Mouse (Mus musculus) embryonic facial prominence, embryonic 14.5 days (tissue): ENCODE measurements around the gene Prl3c1. TPM values are rescaled to one million over a fixed set of nuclear protein-coding genes. Genes with fewer than 3 reads are reported as not detected.
"Not testable (repeated sequence)": the region's sequence is repeated elsewhere in the genome, so short reads cannot be mapped to it uniquely, and the experiment has no call there.

ENCODE experiments used
- ATAC-seq: fragments of 200-750 bp; cut with Nextera tagmentation; 2 replicates; pipeline ENCODE4 v1.8.0; 2017; ENCODE audit warnings: low read depth, moderate number of reproducible peaks, moderate TSS enrichment
- DNase-seq: peaks from one replicate; pipeline ENCODE4 v3.0.0-alpha.2; 2015; ENCODE audit warnings: low spot score
- H3K27ac ChIP-seq: fragments of 300-500 bp; sonication (generic); replicated peaks from 2 replicates; pipeline ENCODE4 v1.5.1; 2014; ENCODE audit warnings: low read depth, mild to moderate bottlenecking, low read length, moderate library complexity
- H3K27me3 ChIP-seq: fragments of 300-500 bp; sonication (generic); replicated peaks from 2 replicates; pipeline ENCODE4 v1.6.1; 2014; ENCODE audit warnings: low read length; ENCODE audit not compliant: control insufficient read depth, insufficient read depth
- H3K36me3 ChIP-seq: fragments of 300-500 bp; sonication (generic); 2 replicates; pipeline ENCODE4 v1.6.1; 2014; ENCODE audit warnings: low read length, mixed read lengths; ENCODE audit not compliant: control insufficient read depth, insufficient read depth
- H3K4me1 ChIP-seq: fragments of 300-500 bp; sonication (generic); 2 replicates; pipeline ENCODE4 v1.6.1; 2014; ENCODE audit warnings: antibody characterized with exemption, low read length; ENCODE audit not compliant: control insufficient read depth, insufficient read depth
- H3K4me2 ChIP-seq: fragments of 300-500 bp; sonication (generic); 2 replicates; pipeline ENCODE4 v1.6.1; 2014; ENCODE audit warnings: low read depth, mild to moderate bottlenecking, low read length, moderate library complexity, mixed read lengths
- H3K4me3 ChIP-seq: fragments of 300-500 bp; sonication (generic); 2 replicates; pipeline ENCODE4 v1.5.1; 2014; ENCODE audit warnings: low read depth, mild to moderate bottlenecking, low read length
- H3K9ac ChIP-seq: fragments of 300-500 bp; sonication (generic); 2 replicates; pipeline ENCODE4 v1.6.1; 2014; ENCODE audit warnings: low read depth, mild to moderate bottlenecking, low read length, moderate library complexity, mixed read lengths
- H3K9me3 ChIP-seq: fragments of 300-500 bp; sonication (generic); 2 replicates; pipeline ENCODE4 v1.6.1; 2016; ENCODE audit warnings: low read length; ENCODE audit not compliant: control insufficient read depth
- WGBS: fragments of 180-500 bp; shearing (Covaris S2); extraction: QIAGEN DNeasy Blood & Tissue Kit; methylation state at CpG from one replicate; pipeline ENCODE4 v1.1.7; 2014; 5-methylcytosine and 5-hydroxymethylcytosine counted together
- polyA plus RNA-seq: library from polyadenylated mRNA; unstranded; fragments of >200 nt; fragmentation: Nextera tagmentation; extraction: Ambion mirVana; gene quantifications from 2 replicates; pipeline ENCODE4 v1.2.1, GENCODE M21; 2014

The Prl3c1 gene
- not detected in 2 replicates for polyA plus RNA-seq

DNA sequence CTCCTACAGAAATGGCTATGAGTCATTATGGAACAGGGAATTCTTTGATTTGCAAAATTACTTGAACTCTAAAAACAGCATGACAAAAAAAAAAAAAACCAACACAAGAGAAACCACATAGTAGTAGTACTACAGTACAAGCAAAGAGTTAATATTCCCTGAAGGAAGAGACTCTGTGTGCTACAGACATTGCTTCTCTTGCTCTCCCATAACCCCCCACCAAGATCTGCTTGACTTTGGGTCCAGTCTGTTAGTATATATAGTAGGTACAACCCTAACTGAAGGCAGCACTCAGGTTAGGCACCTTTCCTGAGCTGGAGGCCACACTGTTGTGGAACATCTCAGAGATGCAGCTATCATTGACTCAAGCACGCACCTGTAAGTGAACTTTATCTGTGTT, at the start of gene Prl3c1:
Prl3c1 (plus strand) TSS at position 301 of the 400 bp plus-strand sequence.
- Histone ChIP-seq H3K4me2 (no peak within 1 kb of the TSS), H3K4me1 (no peaks in the 10 kb centered on the region), H3K27me3 (no peaks in the 10 kb centered on the region), H3K4me3 (no peak within 1 kb of the TSS), H3K9me3 (no peaks in the 10 kb centered on the region), H3K9ac (no peak within 1 kb of the TSS), H3K36me3 (no peaks in the 10 kb centered on the region), H3K27ac (no peak within 1 kb of the TSS)
- 83% methylated on average over 1 of the region's 1 CpGs for WGBS
- no peak for ATAC-seq
- no peak for DNase-seq

DNA sequence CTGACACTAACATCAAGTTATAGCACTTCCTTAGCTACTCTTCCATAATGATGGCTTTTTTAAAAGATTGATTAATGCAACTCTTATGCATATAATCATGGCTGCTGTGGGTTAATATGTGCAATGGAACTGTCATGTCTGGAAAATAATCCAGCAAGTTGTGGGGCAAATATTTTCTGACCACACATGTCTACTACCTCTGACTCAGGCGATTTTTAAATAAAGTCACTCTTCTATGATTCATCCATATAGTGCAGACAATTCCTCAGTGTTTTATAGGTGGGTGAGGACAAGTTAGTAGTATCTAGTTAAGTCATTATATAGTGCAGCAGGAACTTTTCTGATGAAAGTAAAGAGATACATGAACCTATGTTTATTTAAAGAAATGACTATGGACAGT, 48.2 kb upstream of the Prl3c1 start:
- 55% methylated on average over 1 of the region's 1 CpGs for WGBS
- no peaks in the 10 kb centered on the region for H3K27me3 ChIP-seq
- H3K9me3 ChIP-seq = no peaks in the 10 kb centered on the region

DNA sequence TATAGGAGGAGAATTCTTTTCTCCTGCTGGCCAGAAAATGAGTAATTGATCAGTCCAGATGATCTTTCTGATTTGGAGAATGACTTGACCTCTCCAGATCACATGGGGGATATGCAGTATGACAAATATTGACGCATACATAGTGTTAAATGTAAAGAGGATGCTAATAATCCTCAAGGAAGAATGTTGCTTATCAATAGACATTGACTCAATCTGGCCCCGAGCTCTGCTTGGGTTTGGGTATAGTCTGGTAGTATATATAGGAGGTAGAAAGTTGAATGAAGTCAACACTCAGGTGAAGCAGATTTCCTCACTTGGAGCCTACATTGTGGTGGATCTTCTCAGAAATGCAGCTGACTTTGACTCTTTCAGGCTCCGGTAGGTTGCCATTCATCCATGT, 40.0 kb upstream of the Prl3c1 start, which contains the start of gene Prl3d3:
Prl3d3 (plus strand) TSS at position 301 of the 400 bp plus-strand sequence.
- not testable (repeated sequence) for ATAC-seq, H3K9ac ChIP-seq
- WGBS = 82% methylated on average over 2 of the region's 3 CpGs

More for the DNA sequence above, 48.2 kb upstream of the Prl3c1 start:
- no peak overlapping the region for H3K9ac ChIP-seq
- ATAC-seq = no peak
- no peak overlapping the region for H3K27ac ChIP-seq
- no peak overlapping the region for H3K4me3 ChIP-seq
- H3K36me3 ChIP-seq = no peaks in the 10 kb centered on the region
- DNase-seq = no peak
- H3K4me2 ChIP-seq = no peak overlapping the region
- H3K4me1 ChIP-seq = no peaks in the 10 kb centered on the region

GRCm38 (mm10) chr13:27241547-27241946, 45.1 kb downstream of the Prl3c1 start, which contains the start of gene Prl3b1:
TSS of gene Prl3b1 (plus strand) at chr13:27241847.
- no peaks in the 10 kb centered on the region for H3K27me3 ChIP-seq
- H3K9me3 ChIP-seq = no peaks in the 10 kb centered on the region
- no peak for ATAC-seq
- WGBS = 94% methylated on average over 1 of the region's 1 CpGs
- no peak within 1 kb of the TSS for H3K4me3 ChIP-seq
- H3K9ac ChIP-seq = no peak within 1 kb of the TSS
- H3K4me2 ChIP-seq = no peak within 1 kb of the TSS
- no peaks in the 10 kb centered on the region for H3K4me1 ChIP-seq
- no peak for DNase-seq
- H3K27ac ChIP-seq = no peak within 1 kb of the TSS
- H3K36me3 ChIP-seq = no peaks in the 10 kb centered on the region

More for the DNA sequence above, 40.0 kb upstream of the Prl3c1 start, which contains the start of gene Prl3d3:
- not testable (repeated sequence) for DNase-seq, H3K4me3 ChIP-seq, H3K27me3 ChIP-seq, H3K4me1 ChIP-seq, H3K36me3 ChIP-seq, H3K27ac ChIP-seq, H3K9me3 ChIP-seq, H3K4me2 ChIP-seq

Other genes starting within 250 kb of the Prl3c1 start
- 0.39 TPM in 1 of 2 replicates, not detected in the other for gene Prl, start 139.1 kb upstream of the Prl3c1 start, polyA plus RNA-seq
- not detected in 2 replicates for gene Prl3d1, start 102.5 kb upstream of the Prl3c1 start, polyA plus RNA-seq
- not detected in 2 replicates for gene Prl3d2, start 75.0 kb upstream of the Prl3c1 start, polyA plus RNA-seq
- not detected in 2 replicates for gene Prl3d3, start 39.9 kb upstream of the Prl3c1 start, polyA plus RNA-seq
- not detected in 2 replicates for gene Prl3b1, start 45.2 kb downstream of the Prl3c1 start, polyA plus RNA-seq
- gene Prl3a1, start 62.8 kb downstream of the Prl3c1 start, polyA plus RNA-seq = not detected in 2 replicates
- gene Prl6a1, start 116.0 kb downstream of the Prl3c1 start, polyA plus RNA-seq = not detected in 2 replicates
- not detected in 2 replicates for gene Prl8a2, start 149.0 kb downstream of the Prl3c1 start, polyA plus RNA-seq
- gene Prl2b1, start 194.2 kb downstream of the Prl3c1 start, polyA plus RNA-seq = not detected in 2 replicates
- not detected in 2 replicates for gene Prl8a6, start 242.0 kb downstream of the Prl3c1 start, polyA plus RNA-seq